Mouse (Mus musculus) liver, embryonic 14.5 days (tissue): ENCODE results near the gene Pak4.

Experiments
- CTCF ChIP-seq: IDR thresholded peaks from 2 replicates; pipeline ENCODE4 v1.5.1; 2016; ENCODE audit warnings: antibody characterized with exemption, low read depth, control low read depth
- EP300 ChIP-seq: IDR thresholded peaks from 2 replicates; pipeline ENCODE4 v1.6.1; 2016; ENCODE audit warnings: antibody characterized with exemption, low read depth

DNA sequence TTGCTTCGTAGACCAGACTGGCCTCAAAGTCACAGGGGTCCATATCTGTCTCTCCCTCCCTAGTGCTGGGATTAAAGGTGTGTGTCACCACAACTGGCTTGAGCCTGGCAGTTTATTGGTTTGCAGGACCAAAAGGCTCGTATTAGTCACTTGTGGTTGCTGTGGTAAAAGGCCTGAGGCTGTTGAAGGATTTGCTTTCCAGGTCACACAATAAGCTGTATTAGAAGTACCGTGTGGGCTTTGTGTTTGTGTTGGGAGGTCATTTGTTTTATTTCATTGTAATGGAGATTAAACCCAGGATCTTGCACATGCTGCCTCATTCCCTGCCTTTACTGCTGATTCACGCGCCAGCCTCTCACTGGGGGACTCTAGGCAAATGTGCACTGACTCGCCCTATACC, 47.4 kb upstream of the Pak4 start:
- no peak for TF ChIP-seq CTCF
- no peak for TF ChIP-seq EP300
